Mouse (Mus musculus): ENCODE results near the gene Zfp385c.
"Not testable (repeated sequence)": the region's sequence is repeated elsewhere in the genome, so short reads cannot be mapped to it uniquely, and the experiment has no call there.

The Zfp385c gene

DNA sequence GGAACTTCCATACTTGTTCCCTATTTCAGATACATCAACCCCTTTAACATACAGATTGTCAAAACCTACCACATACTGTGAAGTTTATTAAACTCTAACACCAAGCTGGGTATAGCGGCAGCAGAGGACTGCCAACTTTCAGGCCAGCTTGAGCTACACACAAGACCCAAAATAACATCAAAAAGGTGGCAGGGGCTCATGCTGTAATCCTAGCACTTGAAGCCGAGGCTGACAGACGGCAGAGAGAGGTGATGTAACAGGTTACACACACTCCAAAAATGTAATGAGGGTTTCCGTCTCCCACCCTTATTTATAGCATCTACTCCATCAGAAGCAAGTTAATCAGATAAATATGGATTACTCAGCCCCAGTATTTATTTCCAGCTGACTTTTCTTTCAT is 96.7 kb downstream of the Zfp385c start:
- DNase-seq (ENCODE audit: low read depth), result no peak

- DNase-seq (ENCODE audit: low read depth), result no peak
Observed at GRCm38 (mm10) chr11:100594608-100595007, 97.6 kb downstream of the Zfp385c start.

- DNase-seq (ENCODE audit: low read depth), result no peak
Observed at GRCm38 (mm10) chr11:100592346-100593046, 99.8 kb downstream of the Zfp385c start.

- peak; percentile 70 for DNase-seq (ENCODE audit: low read depth)
Observed at GRCm38 (mm10) chr11:100588462-100588861, 103.8 kb downstream of the Zfp385c start.

DNA sequence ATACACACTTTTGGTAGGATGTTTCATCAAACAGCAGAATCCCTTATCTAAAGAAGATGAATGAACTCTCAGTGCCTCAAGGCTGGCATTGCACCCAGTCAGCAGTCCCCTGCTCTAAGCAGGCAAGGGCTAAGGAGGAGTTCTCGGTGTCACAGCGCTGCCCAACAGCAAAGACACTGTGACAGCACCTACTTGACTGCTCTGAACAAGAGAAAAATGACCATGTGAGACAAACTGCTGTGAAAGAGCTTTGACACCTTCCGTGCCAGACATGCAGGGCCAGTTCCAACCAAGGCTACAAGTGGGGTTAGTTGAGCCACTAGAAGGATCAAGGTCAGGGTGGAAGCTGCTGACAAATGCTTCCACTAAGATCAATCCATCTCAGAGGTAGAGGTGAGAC is 107.1 kb downstream of the Zfp385c start:
- DNase-seq (ENCODE audit: low read depth), result no peak

DNA sequence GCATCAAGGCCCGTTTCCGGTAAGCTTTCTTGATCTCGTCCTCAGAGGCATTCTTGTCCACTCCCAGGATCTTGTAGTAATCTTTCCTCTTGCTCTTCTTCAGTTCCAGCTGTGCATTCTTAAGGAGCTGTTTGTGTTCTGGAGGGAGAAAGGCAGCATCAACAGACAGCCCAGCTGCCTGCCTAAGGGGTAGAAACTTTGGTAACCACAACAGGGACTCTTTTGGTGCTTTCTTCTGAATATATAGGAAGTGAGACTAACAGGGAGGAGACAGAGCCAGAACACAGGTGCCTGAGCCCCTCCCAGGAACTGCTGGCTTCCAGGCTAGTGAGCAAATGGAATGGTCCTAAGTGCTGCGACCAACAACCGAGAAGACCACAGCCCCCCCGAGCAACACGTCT is 107.7 kb downstream of the Zfp385c start:
- DNase-seq (ENCODE audit: low read depth), result peak; percentile 65

GRCm38 (mm10) chr11:100582836-100583235 is 109.4 kb downstream of the Zfp385c start:
- DNase-seq (ENCODE audit: low read depth), result peak; percentile 46

DNA sequence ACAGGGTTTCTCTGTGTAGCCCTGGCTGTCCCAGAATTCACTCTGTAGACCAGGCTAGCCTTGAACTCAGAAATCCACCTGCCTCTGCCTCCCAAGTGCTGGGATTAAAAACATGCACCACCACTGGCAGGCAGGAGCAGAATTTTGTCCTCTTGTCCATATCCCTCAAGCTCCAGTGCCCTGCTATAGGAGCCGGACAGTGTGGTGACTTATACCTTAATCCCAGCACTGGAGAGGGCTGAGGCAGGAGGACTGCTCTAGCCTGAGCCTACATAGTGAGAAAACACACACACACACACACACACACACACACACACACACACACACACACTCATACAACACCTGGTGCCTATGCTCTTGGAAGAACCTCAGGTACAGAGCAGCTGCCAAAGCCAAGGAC is 109.8 kb downstream of the Zfp385c start:
- not testable (repeated sequence) for DNase-seq (ENCODE audit: low read depth)

DNA sequence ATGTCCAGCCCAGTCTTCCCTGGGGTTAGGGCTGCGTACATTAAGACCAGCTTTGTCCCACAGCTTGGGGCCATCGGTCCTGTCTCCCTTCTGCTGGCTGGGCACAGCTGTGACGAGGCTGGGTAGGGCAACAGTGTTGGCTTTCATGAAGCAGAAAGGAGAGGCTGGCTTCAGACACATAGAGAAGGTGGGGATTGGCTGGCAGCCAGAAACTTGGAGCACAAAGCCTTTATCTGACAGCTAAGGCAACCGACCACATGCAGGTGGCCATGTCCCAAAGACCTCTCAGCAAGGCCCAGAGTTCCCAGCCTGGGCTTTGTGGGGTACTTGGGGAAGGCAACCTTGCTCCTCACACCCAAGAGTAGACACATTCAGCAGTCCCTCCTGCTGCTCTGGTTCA is 110.5 kb downstream of the Zfp385c start:
- peak; percentile 50 for DNase-seq (ENCODE audit: low read depth)

DNA sequence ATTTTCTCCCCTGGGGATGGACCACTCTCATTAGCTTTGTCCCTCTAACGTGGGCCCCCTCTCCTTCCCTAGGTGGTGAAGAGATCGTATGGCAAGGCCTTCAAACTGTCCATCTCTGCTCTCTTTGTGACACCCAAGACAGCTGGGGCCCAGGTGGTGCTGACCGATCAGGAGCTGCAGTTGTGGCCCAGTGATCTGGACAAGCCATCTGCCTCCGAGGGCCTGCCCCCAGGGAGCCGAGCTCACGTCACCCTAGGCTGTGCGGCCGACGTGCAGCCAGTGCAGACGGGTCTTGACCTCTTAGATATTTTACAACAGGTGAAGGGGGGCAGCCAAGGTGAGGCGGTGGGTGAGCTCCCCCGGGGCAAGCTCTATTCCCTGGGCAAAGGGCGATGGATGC is 112.0 kb downstream of the Zfp385c start:
- DNase-seq (ENCODE audit: low read depth), result no peak

DNA sequence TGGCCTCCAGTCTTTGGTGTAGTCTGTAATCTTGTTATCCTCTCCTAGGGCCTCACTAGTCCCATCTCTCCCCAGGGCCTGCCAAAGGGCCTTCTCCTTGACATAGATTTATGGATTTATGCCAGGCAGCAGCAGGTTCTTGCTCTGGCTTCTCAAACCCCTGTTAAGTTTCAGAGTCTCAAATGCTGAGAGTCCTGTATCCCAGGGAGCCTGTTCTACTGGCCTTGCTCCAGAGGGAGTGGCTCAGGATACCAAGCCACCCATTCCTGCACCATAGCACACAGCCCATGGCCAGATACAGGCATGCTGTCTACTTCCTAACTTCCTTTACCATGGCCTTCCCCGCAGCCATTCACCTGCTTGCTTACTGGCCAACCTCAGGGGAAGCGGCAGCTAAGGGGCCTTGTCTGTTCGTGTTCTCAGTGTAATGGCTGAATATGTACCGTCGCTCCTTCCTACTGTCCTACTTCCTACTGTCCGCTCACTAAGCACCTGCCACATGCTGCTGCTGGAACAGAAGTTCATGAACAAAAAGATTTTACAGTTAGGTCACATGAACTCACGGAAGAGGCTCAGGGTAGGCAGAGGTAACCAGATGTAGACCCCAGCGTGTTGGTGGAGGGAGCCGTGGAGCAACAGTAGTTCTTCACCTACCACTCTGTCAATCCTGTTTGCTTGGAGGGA is 113.0 kb downstream of the Zfp385c start:
- DNase-seq (ENCODE audit: low read depth), result no peak

- DNase-seq (ENCODE audit: low read depth), result no peak
Observed at GRCm38 (mm10) chr11:100577852-100578599, 114.2 kb downstream of the Zfp385c start.

Data from naive thymus-derived CD4-positive, alpha-beta T cell, adult 2 months (primary cell).